Mouse (Mus musculus) cerebellum, adult 11-12 months (tissue): ENCODE results near the gene Polr2a.

ENCODE experiments used
- DNase-seq: peaks from one replicate; pipeline ENCODE4 v3.0.0; 2022

The Polr2a gene

DNA sequence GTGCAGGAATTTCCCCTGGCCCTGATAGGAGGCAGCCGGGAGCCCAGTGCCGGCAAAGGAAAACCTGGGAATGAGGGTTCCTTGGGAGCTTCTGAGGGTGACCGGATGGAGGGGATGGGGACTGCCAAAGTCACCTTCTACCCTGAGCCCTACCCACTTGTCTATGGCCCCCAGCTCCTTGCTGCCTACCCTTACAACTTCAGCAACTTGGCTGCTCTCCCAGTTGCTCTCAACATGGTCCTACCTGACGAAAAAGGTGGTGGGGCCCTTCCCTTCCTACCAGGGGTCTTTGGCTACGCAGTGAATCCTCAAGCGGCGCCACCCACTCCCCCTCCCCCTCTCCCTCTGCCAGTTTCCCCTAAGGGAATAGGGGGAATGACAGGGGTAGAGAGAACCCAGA lies 20.5 kb upstream of the Polr2a start:
- no peak for DNase-seq

DNA sequence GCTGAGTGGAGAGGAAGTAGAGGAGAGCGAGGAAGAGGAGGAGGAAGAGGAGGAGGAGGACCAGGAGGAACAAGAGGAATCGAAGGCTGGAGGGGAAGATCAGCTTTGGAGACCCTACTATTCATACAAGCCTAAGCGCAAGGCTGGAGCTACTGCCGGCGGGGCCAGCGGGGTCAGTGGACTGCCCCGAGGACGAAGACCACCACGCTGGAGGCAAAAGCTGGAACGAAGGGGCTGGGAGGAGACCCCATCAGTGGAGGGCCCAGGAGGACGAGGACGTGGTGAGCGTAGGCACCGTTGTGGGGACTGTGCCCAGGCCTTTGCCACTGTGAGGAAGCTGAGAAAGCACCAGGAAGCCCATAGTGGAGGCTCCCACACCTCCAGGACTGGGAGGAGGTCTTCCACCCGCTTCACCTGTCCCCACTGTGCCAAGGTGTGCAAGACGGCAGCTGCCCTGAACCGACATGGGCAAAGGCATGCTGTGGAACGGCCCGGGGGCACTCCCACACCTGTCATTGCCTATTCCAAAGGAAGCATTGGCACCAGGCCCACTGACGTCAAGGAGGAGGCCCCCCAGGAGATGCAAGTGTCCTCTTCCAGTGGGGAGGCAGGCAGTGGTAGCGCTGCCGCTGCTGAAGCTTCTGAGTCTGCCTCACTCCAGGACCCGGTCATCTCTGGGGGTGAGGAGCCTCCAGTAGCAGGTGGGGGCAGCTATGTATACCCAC lies 20.0 kb upstream of the Polr2a start:
- peak; percentile 66 for DNase-seq

DNA sequence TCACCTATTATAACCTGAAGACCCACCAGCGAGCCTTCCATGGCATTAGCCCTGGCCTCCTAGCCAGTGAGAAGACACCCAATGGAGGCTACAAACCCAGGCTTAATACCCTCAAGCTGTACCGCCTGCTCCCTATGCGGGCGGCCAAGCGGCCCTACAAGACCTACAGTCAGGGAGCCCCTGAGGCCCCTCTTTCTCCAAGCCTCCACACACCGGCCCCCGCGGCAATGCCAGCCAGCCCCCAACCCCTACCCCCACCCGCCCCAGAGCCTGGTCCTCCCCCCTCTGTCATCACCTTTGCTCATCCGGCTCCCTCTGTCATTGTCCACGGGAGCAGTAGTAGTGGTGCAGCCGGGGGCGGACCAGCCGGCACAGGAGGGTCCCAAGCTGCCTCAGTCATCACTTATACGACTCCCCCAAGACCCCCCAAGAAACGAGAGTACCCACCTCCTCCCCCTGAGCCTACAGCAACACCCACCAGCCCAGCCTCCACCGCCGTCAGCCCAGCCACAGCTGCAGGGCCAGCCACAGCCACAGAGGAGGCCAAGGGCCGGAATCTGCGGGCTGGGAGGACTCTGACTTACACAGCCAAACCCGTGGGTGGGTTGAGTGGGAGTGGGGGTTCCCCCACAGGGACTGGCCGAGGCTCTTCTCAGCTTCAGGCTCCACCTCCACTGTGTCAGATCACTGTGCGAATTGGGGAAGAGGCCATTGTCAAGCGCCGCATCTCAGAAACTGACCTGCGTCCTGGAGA lies 19.2 kb upstream of the Polr2a start:
- no peak for DNase-seq

- no peak for DNase-seq
Measured at GRCm38 (mm10) chr11:69776488-69776887, 18.1 kb upstream of the Polr2a start.

DNA sequence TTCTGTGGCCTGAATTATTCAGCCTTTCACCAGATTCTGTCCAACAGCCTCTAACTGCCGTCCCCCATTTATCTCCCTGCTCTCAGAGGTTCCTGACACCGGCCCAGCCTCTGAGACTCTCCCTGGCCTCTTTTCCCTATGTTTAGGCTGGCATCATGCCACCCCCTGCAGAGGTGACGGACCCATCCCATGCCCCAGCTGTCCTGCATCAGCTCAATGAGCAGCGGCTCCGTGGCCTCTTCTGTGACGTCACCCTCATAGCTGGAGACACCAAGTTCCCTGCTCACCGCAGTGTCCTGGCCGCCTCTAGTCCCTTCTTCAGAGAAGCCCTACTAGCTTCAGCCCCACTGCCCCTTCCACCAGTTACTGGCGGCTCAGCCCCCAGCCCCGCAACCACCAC lies 17.3 kb upstream of the Polr2a start:
- DNase-seq, result peak; percentile 49

DNA sequence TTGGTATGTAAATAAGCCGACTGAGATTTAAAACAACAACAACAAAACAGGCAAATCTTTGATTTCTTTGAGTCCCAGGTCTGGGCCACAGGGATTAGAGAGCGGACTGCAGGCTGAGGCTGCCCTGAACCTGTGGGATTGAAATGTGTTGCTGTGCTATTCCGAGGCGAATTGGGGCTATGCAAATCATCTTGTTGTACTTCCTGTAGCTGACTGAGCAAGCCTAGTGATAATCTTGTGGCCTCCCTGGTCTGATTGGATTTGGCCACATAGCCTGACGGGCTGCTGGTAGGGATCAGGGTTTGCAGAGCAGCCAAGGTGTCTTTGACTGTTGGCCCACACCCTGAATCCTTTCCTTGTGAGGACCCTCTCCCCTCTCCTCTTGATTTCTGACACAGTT lies 16.5 kb upstream of the Polr2a start:
- DNase-seq, result no peak

GRCm38 (mm10) chr11:69767625-69767909 lies 9.1 kb upstream of the Polr2a start:
- no peak for DNase-seq

- DNase-seq, result peak; percentile 49
Measured at GRCm38 (mm10) chr11:69766872-69767624, 8.6 kb upstream of the Polr2a start.

- DNase-seq, result peak; percentile 83
Measured at GRCm38 (mm10) chr11:69766126-69766609, 7.7 kb upstream of the Polr2a start.

DNA sequence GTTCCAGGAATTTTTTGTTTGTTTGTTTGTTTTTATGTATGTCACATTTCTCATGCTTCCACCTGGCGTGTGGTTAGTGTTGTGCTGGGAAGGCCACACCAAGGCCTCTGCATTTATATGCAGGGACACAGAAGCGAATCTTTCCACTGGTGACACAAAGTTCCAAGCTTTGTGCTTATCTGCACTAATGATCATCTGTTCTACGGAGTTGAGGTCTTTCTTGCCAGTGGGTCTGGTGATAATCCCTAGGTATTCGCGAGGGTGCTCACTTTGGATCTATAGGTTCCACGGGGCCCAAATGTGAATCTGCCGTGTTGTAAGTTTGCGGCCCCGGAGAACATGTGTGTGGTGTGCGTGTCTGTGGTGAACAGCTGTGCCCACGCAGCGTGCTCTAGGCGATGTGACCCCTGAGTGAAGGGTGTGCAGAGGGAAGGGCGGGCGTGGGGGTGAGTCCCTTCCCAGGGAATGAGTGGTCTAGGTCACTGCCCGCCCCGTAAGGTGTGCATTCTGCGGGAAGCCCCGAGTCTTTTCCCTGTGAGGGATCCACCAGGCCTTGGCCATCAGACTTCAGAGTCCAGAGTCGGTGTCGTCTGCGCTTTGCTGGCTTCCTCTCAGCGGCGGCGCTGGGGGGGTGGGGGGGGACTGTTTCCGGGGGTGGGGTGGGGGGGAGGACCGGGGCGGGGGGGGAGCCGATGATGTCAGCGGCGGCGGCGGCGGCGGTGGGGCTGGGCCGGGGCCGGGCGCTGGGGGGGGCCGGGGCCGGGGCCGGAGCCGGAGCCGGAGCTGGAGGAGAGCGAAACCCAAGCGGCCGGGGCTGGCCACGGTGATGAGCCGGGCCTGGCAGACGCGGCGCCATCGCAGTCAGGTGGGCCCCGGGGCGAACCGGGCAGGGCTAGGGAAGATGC lies 7.0 kb upstream of the Polr2a start, which contains the start of gene Zbtb4:
Gene Zbtb4, plus strand, starts transcription at position 692 of the 905 bp plus-strand sequence.
- peak; percentile 68 for DNase-seq

GRCm38 (mm10) chr11:69763551-69763950 lies 5.1 kb upstream of the Polr2a start:
- no peak for DNase-seq

DNA sequence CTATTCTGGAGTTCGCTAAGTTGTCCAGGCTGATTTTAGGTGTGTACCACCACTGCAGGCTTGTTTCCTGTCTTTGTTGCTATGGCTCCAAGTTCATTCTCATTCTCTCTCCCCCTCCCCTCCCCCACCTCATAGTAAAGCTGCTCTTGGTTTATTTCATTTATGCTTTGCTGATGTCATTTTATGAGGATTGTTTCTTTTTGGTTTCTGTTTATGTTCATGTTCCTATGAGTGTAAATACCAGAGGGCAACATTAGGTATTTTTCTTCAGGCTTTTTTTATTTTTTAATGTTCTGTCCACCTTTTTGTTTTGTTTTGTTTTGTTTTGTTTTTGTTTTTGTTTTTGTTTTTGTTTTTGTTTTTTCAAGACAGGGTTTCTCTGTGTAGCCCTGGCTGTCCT lies 3.4 kb upstream of the Polr2a start, which contains the start of gene Slc35g3:
Gene Slc35g3, minus strand, starts transcription at position 101 of the 400 bp plus-strand sequence.
- no peak for DNase-seq

- no peak for DNase-seq
Measured at GRCm38 (mm10) chr11:69760901-69761200, 2.4 kb upstream of the Polr2a start.

GRCm38 (mm10) chr11:69760160-69760900 lies 1.9 kb upstream of the Polr2a start:
- peak; percentile 67 for DNase-seq

GRCm38 (mm10) chr11:69758971-69759721 lies 709 bp upstream of the Polr2a start:
- DNase-seq, result peak; percentile 92

GRCm38 (mm10) chr11:69758090-69758456 lies 364 bp downstream of the Polr2a start:
- peak; percentile 97 for DNase-seq

GRCm38 (mm10) chr11:69757303-69758089 lies 941 bp downstream of the Polr2a start:
- no peak for DNase-seq

DNA sequence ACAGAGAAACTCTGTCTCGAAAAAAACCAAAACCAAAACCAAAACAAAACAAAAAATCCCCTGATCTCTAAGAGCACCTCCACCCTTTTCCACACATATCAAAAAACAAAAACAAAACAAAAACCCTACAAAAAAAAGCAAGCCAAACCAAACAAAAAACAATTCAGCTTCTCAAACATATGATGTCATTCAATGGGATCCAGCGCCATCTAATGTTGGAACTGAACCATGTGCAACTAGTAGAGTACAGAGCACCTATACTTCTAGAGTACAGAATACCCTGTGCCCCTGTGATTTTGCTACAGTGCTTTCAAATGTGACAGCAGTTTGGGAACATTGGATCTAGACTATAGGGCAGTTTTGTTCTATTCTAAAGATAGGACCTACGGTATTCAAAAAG lies 3.7 kb downstream of the Polr2a start:
- DNase-seq, result no peak

DNA sequence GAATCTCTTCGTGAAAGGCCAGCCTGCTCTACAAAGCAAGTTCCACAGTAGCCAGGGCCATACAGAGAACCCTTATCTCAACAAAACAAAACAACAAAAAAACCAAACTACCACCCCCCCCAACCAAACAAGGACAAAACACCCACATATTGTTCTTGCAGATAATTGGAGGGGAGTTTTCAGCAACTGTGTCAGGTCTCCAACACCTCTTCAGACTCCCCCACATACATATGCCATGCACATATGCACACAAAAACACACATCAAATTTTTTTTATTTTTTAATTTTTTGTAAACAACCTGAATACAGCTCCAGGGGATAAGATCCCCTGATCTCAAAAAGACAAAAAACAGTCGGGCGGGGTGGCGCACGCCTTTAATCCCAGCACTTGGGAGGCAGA lies 4.2 kb downstream of the Polr2a start:
- DNase-seq, result no peak

- no peak for DNase-seq
Measured at GRCm38 (mm10) chr11:69752686-69753085, 5.8 kb downstream of the Polr2a start.
